Mouse (Mus musculus) kidney, embryonic 14.5 days (tissue): ENCODE data around the gene Larp1b. TPM values are rescaled to one million over a fixed set of nuclear protein-coding genes. Genes with fewer than 3 reads are reported as not detected.

ENCODE experiments used
- ATAC-seq: fragments of 200-750 bp; cut with Nextera tagmentation; 2 replicates; pipeline ENCODE4 v1.8.0; 2017; ENCODE audit warnings: moderate number of reproducible peaks, mild to moderate bottlenecking, moderate TSS enrichment, moderate library complexity; ENCODE audit not compliant: low FRiP score, low TSS enrichment
- H3K27ac ChIP-seq: fragments of 300-500 bp; sonication (generic); 2 replicates; pipeline ENCODE4 v1.5.1; 2014; ENCODE audit warnings: low read depth, mild to moderate bottlenecking, low read length, moderate library complexity, mixed read lengths
- H3K27me3 ChIP-seq: fragments of 300-500 bp; sonication (generic); 2 replicates; pipeline ENCODE4 v1.6.1; 2014; ENCODE audit warnings: mild to moderate bottlenecking, low read length; ENCODE audit not compliant: control insufficient read depth, insufficient read depth
- H3K36me3 ChIP-seq: fragments of 300-500 bp; sonication (generic); 2 replicates; pipeline ENCODE4 v1.6.1; 2014; ENCODE audit warnings: low read length, mixed read lengths; ENCODE audit not compliant: control insufficient read depth, insufficient read depth
- H3K4me1 ChIP-seq: fragments of 300-500 bp; sonication (generic); 2 replicates; pipeline ENCODE4 v1.6.1; 2014; ENCODE audit warnings: low read length, mixed read lengths; ENCODE audit not compliant: control insufficient read depth, insufficient read depth
- H3K4me2 ChIP-seq: fragments of 300-500 bp; sonication (generic); replicated peaks from 2 replicates; pipeline ENCODE4 v1.6.1; 2014; ENCODE audit warnings: low read depth, mild to moderate bottlenecking, low read length
- H3K4me3 ChIP-seq: fragments of 300-500 bp; sonication (generic); 2 replicates; pipeline ENCODE4 v1.5.1; 2014; ENCODE audit warnings: mild to moderate bottlenecking, low read length
- H3K9ac ChIP-seq: fragments of 300-500 bp; sonication (generic); 2 replicates; pipeline ENCODE4 v1.6.1; 2014; ENCODE audit warnings: low read depth, mild to moderate bottlenecking, low read length, moderate library complexity
- H3K9me3 ChIP-seq: fragments of 300-500 bp; sonication (generic); 2 replicates; pipeline ENCODE4 v1.6.1; 2016; ENCODE audit warnings: low read length; ENCODE audit not compliant: control insufficient read depth
- WGBS: fragments of 180-500 bp; shearing (Covaris S2); extraction: QIAGEN DNeasy Blood & Tissue Kit; methylation state at CpG from one replicate; pipeline ENCODE4 v1.1.7; 2014; 5-methylcytosine and 5-hydroxymethylcytosine counted together
- polyA plus RNA-seq: library from polyadenylated mRNA; unstranded; fragments of >200 nt; fragmentation: Nextera tagmentation; extraction: Ambion mirVana; gene quantifications from 2 replicates; pipeline ENCODE4 v1.2.1, GENCODE M21; 2014

Gene Larp1b
- polyA plus RNA-seq, 1 experiment from 2014 or later = 7.4 TPM

GRCm38 (mm10) chr3:41012451-41012850 is 62.8 kb downstream of the Larp1b start:
- no peaks in the 10 kb centered on the region for H3K27me3 ChIP-seq
- 98% methylated on average over 7 of the region's 7 CpGs for WGBS
- no peak overlapping the region for H3K4me2 ChIP-seq
- H3K4me1 ChIP-seq = no peaks in the 10 kb centered on the region
- no peak overlapping the region for H3K27ac ChIP-seq
- no peak overlapping the region for H3K9ac ChIP-seq
- no peak overlapping the region for H3K4me3 ChIP-seq
- ATAC-seq = no peak
- H3K9me3 ChIP-seq = no peaks in the 10 kb centered on the region
- H3K36me3 ChIP-seq = no peaks in the 10 kb centered on the region

- WGBS = 86% methylated on average over 6 of the region's 6 CpGs
- H3K36me3 ChIP-seq = no peaks in the 10 kb centered on the region
- H3K4me3 ChIP-seq = no peak overlapping the region
- no peak for ATAC-seq
- H3K27me3 ChIP-seq = no peaks in the 10 kb centered on the region
- H3K27ac ChIP-seq = no peak overlapping the region
- no peak overlapping the region for H3K9ac ChIP-seq
- no peaks in the 10 kb centered on the region for H3K9me3 ChIP-seq
- H3K4me1 ChIP-seq = no peaks in the 10 kb centered on the region
- no peak overlapping the region for H3K4me2 ChIP-seq
These were observed 65.3 kb downstream of the Larp1b start for GRCm38 (mm10) chr3:41014946-41015345.

GRCm38 (mm10) chr3:41018022-41018608 is 68.5 kb downstream of the Larp1b start:
- no peak overlapping the region for H3K4me3 ChIP-seq
- H3K27ac ChIP-seq = no peak overlapping the region
- no peak for ATAC-seq
- H3K4me2 ChIP-seq = no peak overlapping the region
- no peaks in the 10 kb centered on the region for H3K9me3 ChIP-seq
- no peaks in the 10 kb centered on the region for H3K36me3 ChIP-seq
- no peak overlapping the region for H3K9ac ChIP-seq
- H3K4me1 ChIP-seq = no peaks in the 10 kb centered on the region
- no peaks in the 10 kb centered on the region for H3K27me3 ChIP-seq
- 53% methylated on average over 3 of the region's 3 CpGs for WGBS

GRCm38 (mm10) chr3:41020687-41021086 is 71.1 kb downstream of the Larp1b start:
- 86% methylated on average over 7 of the region's 7 CpGs for WGBS
- Histone ChIP-seq H3K4me1 (no peaks in the 10 kb centered on the region), H3K27ac (no peak overlapping the region), H3K9me3 (no peaks in the 10 kb centered on the region), H3K27me3 (no peaks in the 10 kb centered on the region), H3K9ac (no peak overlapping the region), H3K36me3 (no peaks in the 10 kb centered on the region), H3K4me3 (no peak overlapping the region), H3K4me2 (no peak overlapping the region)
- ATAC-seq = no peak

- no peak overlapping the region for H3K27ac ChIP-seq
- H3K27me3 ChIP-seq = no peaks in the 10 kb centered on the region
- no peaks in the 10 kb centered on the region for H3K4me1 ChIP-seq
- H3K9me3 ChIP-seq = no peaks in the 10 kb centered on the region
- H3K36me3 ChIP-seq = no peaks in the 10 kb centered on the region
- no peak overlapping the region for H3K4me3 ChIP-seq
- no peak for ATAC-seq
- H3K4me2 ChIP-seq = no peak overlapping the region
- 72% methylated on average over 6 of the region's 6 CpGs for WGBS
- no peak overlapping the region for H3K9ac ChIP-seq
These were observed 72.4 kb downstream of the Larp1b start for GRCm38 (mm10) chr3:41021980-41022379.

GRCm38 (mm10) chr3:41030705-41031104 is 81.1 kb downstream of the Larp1b start:
- ATAC-seq = no peak
- Histone ChIP-seq H3K4me3 (no peak overlapping the region), H3K4me2 (no peak overlapping the region), H3K4me1 (no peaks in the 10 kb centered on the region), H3K9me3 (no peaks in the 10 kb centered on the region), H3K36me3 (no peaks in the 10 kb centered on the region), H3K9ac (no peak overlapping the region), H3K27me3 (no peaks in the 10 kb centered on the region), H3K27ac (no peak overlapping the region)
- 95% methylated on average over 1 of the region's 1 CpGs for WGBS

GRCm38 (mm10) chr3:41031286-41032210 is 81.9 kb downstream of the Larp1b start:
- no peak for ATAC-seq
- Histone ChIP-seq H3K36me3 (no peaks in the 10 kb centered on the region), H3K4me3 (no peak overlapping the region), H3K27ac (no peak overlapping the region), H3K4me2 (no peak overlapping the region), H3K27me3 (no peaks in the 10 kb centered on the region), H3K4me1 (no peaks in the 10 kb centered on the region), H3K9ac (no peak overlapping the region), H3K9me3 (no peaks in the 10 kb centered on the region)
- WGBS = 80% methylated on average over 12 of the region's 12 CpGs

GRCm38 (mm10) chr3:41038297-41038916 is 88.8 kb downstream of the Larp1b start:
- H3K4me1 ChIP-seq = no peaks in the 10 kb centered on the region
- H3K4me3 ChIP-seq = no peak overlapping the region
- WGBS = 66% methylated on average over 5 of the region's 5 CpGs
- no peak overlapping the region for H3K27ac ChIP-seq
- H3K9me3 ChIP-seq = no peaks in the 10 kb centered on the region
- ATAC-seq = no peak
- no peak overlapping the region for H3K4me2 ChIP-seq
- no peak overlapping the region for H3K9ac ChIP-seq
- H3K36me3 ChIP-seq = no peaks in the 10 kb centered on the region
- no peaks in the 10 kb centered on the region for H3K27me3 ChIP-seq

- 69% methylated on average over 5 of the region's 5 CpGs for WGBS
- no peak overlapping the region for H3K27ac ChIP-seq
- no peak overlapping the region for H3K4me2 ChIP-seq
- H3K27me3 ChIP-seq = no peaks in the 10 kb centered on the region
- ATAC-seq = no peak
- no peak overlapping the region for H3K4me3 ChIP-seq
- H3K9me3 ChIP-seq = no peaks in the 10 kb centered on the region
- H3K9ac ChIP-seq = no peak overlapping the region
- no peaks in the 10 kb centered on the region for H3K4me1 ChIP-seq
- H3K36me3 ChIP-seq = no peaks in the 10 kb centered on the region
These were observed 91.6 kb downstream of the Larp1b start for GRCm38 (mm10) chr3:41041241-41041640.
